Mouse (Mus musculus) liver, adult 2 months (tissue): ENCODE data around the gene Gabra5.

Experiments used
- CTCF ChIP-seq: fragments of 200-500 bp; IDR thresholded peaks from 2 replicates; pipeline ENCODE4 v1.5.1; 2011; ENCODE audit warnings: low read depth, low read length, control low read depth
- POLR2A ChIP-seq: fragments of 200-500 bp; IDR thresholded peaks from 2 replicates; pipeline ENCODE4 v1.6.1; 2011; ENCODE audit warnings: low read length, control low read depth; ENCODE audit not compliant: insufficient read depth; ENCODE audit errors: extremely low read depth

DNA sequence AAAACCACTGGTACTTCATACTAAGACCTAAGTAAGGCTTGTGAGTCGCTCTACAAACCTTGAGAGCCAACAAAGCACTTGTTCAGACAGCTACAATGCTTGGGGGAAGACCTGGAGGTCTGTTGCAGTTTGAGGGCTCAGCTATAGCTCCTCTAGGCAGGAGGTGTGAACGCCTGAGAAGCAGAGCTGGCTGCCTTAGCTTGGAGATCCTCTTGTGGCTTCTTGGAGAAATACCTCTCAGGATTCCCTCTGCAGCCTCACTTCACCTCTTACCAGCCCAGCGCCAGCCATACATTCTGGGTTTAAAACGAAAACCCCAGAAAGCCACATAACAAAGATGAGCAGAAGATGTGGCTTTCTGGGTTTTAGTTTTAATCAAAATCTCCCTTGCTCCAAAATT is 119.8 kb downstream of the Gabra5 start:
- TF ChIP-seq POLR2A, result no peak
- TF ChIP-seq CTCF, result no peak
